Comparison of ENCODE assay signal across 17 mouse cellular contexts in genomic region chr16:10668991-10669703, GRCm38 (mm10).
DNase-seq lines count a peak whose midpoint lies in the region; ATAC-seq and TF ChIP-seq lines count a peak whose summit lies in the region.
"Had no signal": no experiment of that assay in that cellular context is flagged by ENCODE, and none has a peak within 500 bp of the region (broad histone marks: within the 10 kb centered on the region; RNA-seq: fewer than 3 reads in every experiment).

No protein-coding gene starts in this region.

- no peak for DNase-seq in gastrocnemius, adult 2 months
- no peak for DNase-seq in gastrocnemius, postnatal 36 days
- DNase-seq in midbrain, embryonic 10.5 days (ENCODE audit: low spot score), result no peak
- no peak for DNase-seq in midbrain, embryonic 11.5 days (ENCODE audit: low spot score, missing footprints)
- DNase-seq in ZHBTc4 (ENCODE audit: low read depth, low spot score), result peak; percentile 41
- DNase-seq in thymus, postnatal 25 days, result peak; percentile 56
- no peak for DNase-seq in cerebellum, adult 11 months
- DNase-seq: cerebellum, postnatal 14 days; kidney, adult 18-20 months; kidney, postnatal 4 days; lung, postnatal 10 days; retina, postnatal 1 day had no signal

- H3K27me3 ChIP-seq in midbrain, embryonic 10.5 days (ENCODE audit: low read depth, poor library complexity, severe bottlenecking), result no peaks in the 10 kb centered on the region
- no peaks in the 10 kb centered on the region for H3K27me3 ChIP-seq in midbrain, embryonic 11.5 days (ENCODE audit: control insufficient read depth, insufficient read depth, low read length)
- H3K27me3 ChIP-seq in kidney, embryonic 14.5 days (ENCODE audit: control insufficient read depth, insufficient read depth, low read length), result no peaks in the 10 kb centered on the region
- H3K27me3 ChIP-seq: hindbrain, embryonic 15.5 days; neural tube, embryonic 15.5 days had no signal

- no peaks in the 10 kb centered on the region for H3K36me3 ChIP-seq in midbrain, embryonic 10.5 days
- H3K36me3 ChIP-seq in midbrain, embryonic 11.5 days (ENCODE audit: control insufficient read depth, insufficient read depth, low read length), result no peaks in the 10 kb centered on the region
- no peaks in the 10 kb centered on the region for H3K36me3 ChIP-seq in kidney, embryonic 14.5 days (ENCODE audit: control insufficient read depth, insufficient read depth, low read length)
- H3K36me3 ChIP-seq: hindbrain, embryonic 15.5 days; neural tube, embryonic 15.5 days had no signal

- no peak overlapping the region for H3K4me3 ChIP-seq in gastrocnemius, adult 2 months
- H3K4me3 ChIP-seq in midbrain, embryonic 10.5 days, result no peak overlapping the region
- H3K4me3 ChIP-seq in midbrain, embryonic 11.5 days (ENCODE audit: low read depth, low read length), result no peak overlapping the region
- no peak overlapping the region for H3K4me3 ChIP-seq in kidney, embryonic 14.5 days (ENCODE audit: low read length)
- H3K4me3 ChIP-seq: hindbrain, embryonic 15.5 days; neural tube, embryonic 15.5 days had no signal

- peaks cover 14% of the 10 kb centered on the region; the same call in 1 of the 2 replicates for H3K4me1 ChIP-seq in midbrain, embryonic 10.5 days
- no peaks in the 10 kb centered on the region; the same call in 1 of the 2 replicates for H3K4me1 ChIP-seq in midbrain, embryonic 11.5 days (ENCODE audit: control insufficient read depth, insufficient read depth, low read length)
- H3K4me1 ChIP-seq in kidney, embryonic 14.5 days (ENCODE audit: control insufficient read depth, insufficient read depth, low read length), result peaks cover 12% of the 10 kb centered on the region; the same call in 1 of the 2 replicates

- no peak overlapping the region for H3K4me2 ChIP-seq in midbrain, embryonic 11.5 days
- H3K4me2 ChIP-seq in kidney, embryonic 14.5 days (replicated peaks; ENCODE audit: low read depth, low read length), result no peak overlapping the region
- H3K4me2 ChIP-seq: hindbrain, embryonic 15.5 days; neural tube, embryonic 15.5 days had no signal

- H3K9me3 ChIP-seq in midbrain, embryonic 10.5 days (replicated peaks), result no peaks in the 10 kb centered on the region
- no peaks in the 10 kb centered on the region for H3K9me3 ChIP-seq in midbrain, embryonic 11.5 days (ENCODE audit: control insufficient read depth, low read length)
- no peaks in the 10 kb centered on the region for H3K9me3 ChIP-seq in kidney, embryonic 14.5 days (ENCODE audit: control insufficient read depth, low read length)
- H3K9me3 ChIP-seq: hindbrain, embryonic 15.5 days; neural tube, embryonic 15.5 days had no signal

- no peak for ATAC-seq in midbrain, embryonic 11.5 days (ENCODE audit: low FRiP score)
- ATAC-seq in kidney, embryonic 14.5 days (ENCODE audit: low FRiP score, low TSS enrichment), result no peak
- ATAC-seq: forebrain, embryonic 14.5 days had no signal

- WGBS in midbrain, embryonic 10.5 days, result 86% methylated on average over 7 of the region's 7 CpGs
- 88% methylated on average over 7 of the region's 7 CpGs for WGBS in midbrain, embryonic 11.5 days
- WGBS in kidney, embryonic 14.5 days, result 56% methylated on average over 7 of the region's 7 CpGs

- H3K27ac ChIP-seq in gastrocnemius, adult 2 months, result peak overlapping the region; percentile 2; the same call in 1 of the 2 replicates
- peak overlapping the region; percentile 42; the same call in 1 of the 2 replicates for H3K27ac ChIP-seq in midbrain, embryonic 10.5 days (replicated peaks)
- no peak overlapping the region for H3K27ac ChIP-seq in midbrain, embryonic 11.5 days (ENCODE audit: low read depth, low read length)
- H3K27ac ChIP-seq in kidney, embryonic 14.5 days (ENCODE audit: low read depth, low read length), result no peak overlapping the region; the same call in 1 of the 2 replicates
- H3K27ac ChIP-seq: hindbrain, embryonic 15.5 days; liver, embryonic 14.5 days; neural tube, embryonic 15.5 days had no signal

- intact Hi-C loops in gastrocnemius, adult 2 months (cut with DNase I), result loop anchor here (5.0 kb wide), 1 partner anchor 98 kb away; no protein-coding TSS in a partner anchor
- intact Hi-C loops in gastrocnemius, postnatal 36 days (cut with DNase I), result loop anchor here (5.0 kb wide), 1 partner anchor 113 kb away; no protein-coding TSS in a partner anchor

- TF ChIP-seq CTCF in gastrocnemius, adult 2 months (IDR thresholded peaks at IDR 0.05), result no peak

- no peak overlapping the region for H3K9ac ChIP-seq in midbrain, embryonic 11.5 days (ENCODE audit: low read length)
- no peak overlapping the region for H3K9ac ChIP-seq in kidney, embryonic 14.5 days (ENCODE audit: low read depth, low read length)
- H3K9ac ChIP-seq: hindbrain, embryonic 15.5 days; liver, embryonic 14.5 days; neural tube, embryonic 15.5 days had no signal

Comparison
In these comparisons a context has a peak if more than half of its experiments do, and no peak if none do; other contexts are left out.
1. H3K27ac ChIP-seq: peak in gastrocnemius, adult 2 months (single experiment) and midbrain, embryonic 10.5 days (single experiment); none in midbrain, embryonic 11.5 days (single experiment) and kidney, embryonic 14.5 days (single experiment).
2. DNase-seq: peak in ZHBTc4 (single experiment) and thymus, postnatal 25 days (single experiment); none in gastrocnemius, adult 2 months (single experiment), gastrocnemius, postnatal 36 days (0 of 2), midbrain, embryonic 10.5 days (single experiment), midbrain, embryonic 11.5 days (single experiment) and cerebellum, adult 11 months (single experiment).